Mouse (Mus musculus) activated CD4-positive, CD25-positive, alpha-beta regulatory T cell (primary cell): ENCODE measurements around the gene Atp5h. TPM values are rescaled to one million over a fixed set of nuclear protein-coding genes. Genes with fewer than 3 reads are reported as not detected.

Experiments used
- polyA plus RNA-seq, 2 experiments: library from polyadenylated mRNA; unstranded; fragments of 100-300 nt; shearing (Covaris generic); gene quantifications; one replicate each; pipeline ENCODE4 v1.2.1; 2017

The Atp5h gene
- 100 to 1,000 TPM; 717 to 796 TPM for polyA plus RNA-seq

GRCm38 (mm10) chr11:115419531-115420237 lies at the start of gene Atp5h, which contains the start of gene Kctd2:
TSS of gene Atp5h (minus strand) at chr11:115419962.
TSS of gene Kctd2 (plus strand) at chr11:115420128.

GRCm38 (mm10) chr11:115462243-115462891 lies 42.6 kb upstream of the Atp5h start, which contains the start of gene Slc16a5:
TSS of gene Slc16a5 (plus strand) at chr11:115462474.

GRCm38 (mm10) chr11:115439906-115440595 lies 20.3 kb upstream of the Atp5h start, which contains the start of gene Trim80:
TSS of gene Trim80 (plus strand) at chr11:115440545.

GRCm38 (mm10) chr11:115403338-115404124 lies 16.2 kb downstream of the Atp5h start, which contains the start of gene Mrpl58:
TSS of gene Mrpl58 (plus strand) at chr11:115403752.

GRCm38 (mm10) chr11:115381743-115382539 lies 37.8 kb downstream of the Atp5h start, which contains the start of gene Cdr2l:
TSS of gene Cdr2l (plus strand) at chr11:115381916.

GRCm38 (mm10) chr11:115367395-115367944 lies 52.3 kb downstream of the Atp5h start, which contains the start of gene Hid1:
TSS of gene Hid1 (minus strand) at chr11:115367756.

Other genes starting within 250 kb of the Atp5h start
- 10 to 100 TPM in 1 of 2 experiments, 1 to 10 TPM in 1; 9.5 to 14.9 TPM for gene Tmem104, start 232.5 kb downstream of the Atp5h start, polyA plus RNA-seq
- 10 to 100 TPM in 1 of 2 experiments, 1 to 10 TPM in 1; 7.7 to 13.8 TPM for gene Nat9, start 232.1 kb downstream of the Atp5h start, polyA plus RNA-seq
- gene Grin2c, start 152.7 kb downstream of the Atp5h start, polyA plus RNA-seq = under 1 TPM in 1 of 2 experiments, not detected in 1; 0.05 TPM
- gene Fdxr, start 142.9 kb downstream of the Atp5h start, polyA plus RNA-seq = 10 to 100 TPM; 26.7 to 35.3 TPM
- gene Fads6, start 122.3 kb downstream of the Atp5h start, polyA plus RNA-seq = 1 to 10 TPM in 1 of 2 experiments, under 1 TPM in 1; 0.57 to 1.1 TPM
- gene Otop2, start 112.8 kb downstream of the Atp5h start, polyA plus RNA-seq = not detected
- gene Ush1g, start 97.9 kb downstream of the Atp5h start, polyA plus RNA-seq = not detected
- under 1 TPM in 1 of 2 experiments, not detected in 1; 0.16 TPM for gene Otop3, start 85.2 kb downstream of the Atp5h start, polyA plus RNA-seq
- gene Hid1, start 52.2 kb downstream of the Atp5h start, polyA plus RNA-seq = 1 to 10 TPM; 2.2 to 9.0 TPM
- gene Cdr2l, start 38.0 kb downstream of the Atp5h start, polyA plus RNA-seq = under 1 TPM in 1 of 2 experiments, not detected in 1; 0.41 TPM
- 100 to 1,000 TPM; 139 to 191 TPM for gene Mrpl58, start 16.2 kb downstream of the Atp5h start, polyA plus RNA-seq
- 10 to 100 TPM; 47.7 to 82.2 TPM for gene Kctd2, start 166 bp upstream of the Atp5h start, polyA plus RNA-seq
- gene Trim80, start 20.6 kb upstream of the Atp5h start, polyA plus RNA-seq = under 1 TPM in 1 of 2 experiments, not detected in 1; 0.23 TPM
- 10 to 100 TPM in 1 of 2 experiments, 1 to 10 TPM in 1; 2.6 to 13.6 TPM for gene Slc16a5, start 42.5 kb upstream of the Atp5h start, polyA plus RNA-seq
- gene Armc7, start 55.7 kb upstream of the Atp5h start, polyA plus RNA-seq = 10 to 100 TPM; 69.6 to 70.1 TPM
- 100 to 1,000 TPM; 336 to 352 TPM for gene Nt5c, start 71.9 kb upstream of the Atp5h start, polyA plus RNA-seq
- 100 to 1,000 TPM; 509 to 536 TPM for gene Jpt1, start 94.4 kb upstream of the Atp5h start, polyA plus RNA-seq
- gene Sumo2, start 116.3 kb upstream of the Atp5h start, polyA plus RNA-seq = 100 to 1,000 TPM; 793 to 799 TPM
- gene Nup85, start 144.5 kb upstream of the Atp5h start, polyA plus RNA-seq = 10 to 100 TPM; 61.1 to 71.0 TPM
- gene Mrps7, start 184.0 kb upstream of the Atp5h start, polyA plus RNA-seq = 10 to 100 TPM; 51.8 to 66.7 TPM
- 10 to 100 TPM; 29.5 to 34.3 TPM for gene Gga3, start 184.1 kb upstream of the Atp5h start, polyA plus RNA-seq
- gene Mif4gd, start 193.0 kb upstream of the Atp5h start, polyA plus RNA-seq = 100 to 1,000 TPM; 167 to 308 TPM
- 100 to 1,000 TPM in 1 of 2 experiments, 10 to 100 TPM in 1; 58.7 to 111 TPM for gene Slc25a19, start 208.3 kb upstream of the Atp5h start, polyA plus RNA-seq